Mouse (Mus musculus): ENCODE data around the gene Ube2e3. TPM values are rescaled to one million over a fixed set of nuclear protein-coding genes. Genes with fewer than 3 reads are reported as not detected.
A peak's percentile ranks its signal among the peaks of the same experiment; 100 is the strongest.

Gene Ube2e3
- 157 and 161 TPM in 2 replicates for polyA plus RNA-seq (2014; fragmentation: Nextera tagmentation; extraction: Ambion mirVana)

- 9% methylated on average over 14 of the region's 14 CpGs for WGBS
- Histone ChIP-seq H3K36me3 (ENCODE audit: control insufficient read depth, insufficient read depth, low read length) (no peaks in the 10 kb centered on the region; the same call in 1 of the 2 replicates), H3K4me3 (ENCODE audit: low read depth, low read length) (peak within 1 kb of the TSS; percentile 72), H3K4me1 (ENCODE audit: control insufficient read depth, insufficient read depth, low read length) (peaks cover 21% of the 10 kb centered on the region), H3K9me3 (ENCODE audit: control insufficient read depth, low read depth, low read length) (no peaks in the 10 kb centered on the region), H3K27me3 (ENCODE audit: control insufficient read depth, insufficient read depth, low read length) (no peaks in the 10 kb centered on the region), H3K27ac (ENCODE audit: low read length) (peak within 1 kb of the TSS; percentile 98), H3K4me2 (replicated peaks; ENCODE audit: low read depth, low read length) (peak within 1 kb of the TSS; percentile 76), H3K9ac (replicated peaks; ENCODE audit: low read depth, low read length) (peak within 1 kb of the TSS; percentile 97)
- ATAC-seq (ENCODE audit: insufficient number of reproducible peaks, insufficient read depth, low FRiP score, low read depth) = no peak; the same call in 1 of the 2 replicates
Measured at GRCm38 (mm10) chr2:78867726-78868510, at the start of gene Ube2e3. TSS of gene Ube2e3 (plus strand) at chr2:78868124.

- 93% methylated on average over 3 of the region's 3 CpGs for WGBS
- H3K27me3 ChIP-seq (ENCODE audit: control insufficient read depth, insufficient read depth, low read length) = no peaks in the 10 kb centered on the region
- no peaks in the 10 kb centered on the region for H3K36me3 ChIP-seq (ENCODE audit: control insufficient read depth, insufficient read depth, low read length)
- no peak overlapping the region for H3K9ac ChIP-seq (replicated peaks; ENCODE audit: low read depth, low read length)
- H3K27ac ChIP-seq (ENCODE audit: low read length) = no peak overlapping the region
- no peaks in the 10 kb centered on the region for H3K9me3 ChIP-seq (ENCODE audit: control insufficient read depth, low read depth, low read length)
- ATAC-seq (ENCODE audit: insufficient number of reproducible peaks, insufficient read depth, low FRiP score, low read depth) = no peak
- H3K4me3 ChIP-seq (ENCODE audit: low read depth, low read length) = no peak overlapping the region
- no peaks in the 10 kb centered on the region for H3K4me1 ChIP-seq (ENCODE audit: control insufficient read depth, insufficient read depth, low read length)
- no peak overlapping the region for H3K4me2 ChIP-seq (replicated peaks; ENCODE audit: low read depth, low read length)
Measured at GRCm38 (mm10) chr2:78829887-78830286, 38.0 kb upstream of the Ube2e3 start.

GRCm38 (mm10) chr2:78841494-78842224 lies 26.3 kb upstream of the Ube2e3 start:
- 82% methylated on average over 7 of the region's 7 CpGs for WGBS
- H3K4me3 ChIP-seq (ENCODE audit: low read depth, low read length) = no peak overlapping the region
- no peak for ATAC-seq (ENCODE audit: insufficient number of reproducible peaks, insufficient read depth, low FRiP score, low read depth)

DNA sequence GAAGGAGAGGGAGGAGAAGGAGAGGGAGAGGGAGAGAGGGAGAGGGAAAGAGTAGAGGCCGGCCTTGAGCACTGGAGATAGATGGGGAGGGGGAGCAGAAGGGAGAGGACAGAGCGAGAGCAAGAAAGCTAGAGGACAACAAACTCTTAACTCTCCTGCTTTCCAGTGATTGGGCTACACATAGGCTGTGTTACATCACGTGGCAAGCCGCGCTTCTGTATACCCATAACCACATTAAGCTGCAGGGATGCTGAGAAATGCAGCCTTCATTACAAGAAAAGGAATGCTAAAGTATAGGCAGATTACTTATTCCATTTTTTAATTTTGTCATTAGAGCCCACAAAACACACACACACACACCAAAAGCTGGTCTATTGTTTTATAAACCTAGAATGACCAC lies 23.6 kb upstream of the Ube2e3 start:
- ATAC-seq (ENCODE audit: insufficient number of reproducible peaks, insufficient read depth, low FRiP score, low read depth) = no peak
- no peaks in the 10 kb centered on the region for H3K27me3 ChIP-seq (ENCODE audit: control insufficient read depth, insufficient read depth, low read length)
- no peak overlapping the region for H3K27ac ChIP-seq (ENCODE audit: low read length)
- no peaks in the 10 kb centered on the region for H3K4me1 ChIP-seq (ENCODE audit: control insufficient read depth, insufficient read depth, low read length)
- no peak overlapping the region for H3K9ac ChIP-seq (replicated peaks; ENCODE audit: low read depth, low read length)
- H3K4me3 ChIP-seq (ENCODE audit: low read depth, low read length) = no peak overlapping the region
- H3K4me2 ChIP-seq (replicated peaks; ENCODE audit: low read depth, low read length) = no peak overlapping the region
- no peaks in the 10 kb centered on the region for H3K9me3 ChIP-seq (ENCODE audit: control insufficient read depth, low read depth, low read length)
- 89% methylated on average over 5 of the region's 5 CpGs for WGBS
- no peaks in the 10 kb centered on the region for H3K36me3 ChIP-seq (ENCODE audit: control insufficient read depth, insufficient read depth, low read length)

More at GRCm38 (mm10) chr2:78841494-78842224, 26.3 kb upstream of the Ube2e3 start:
- Histone ChIP-seq H3K9ac (replicated peaks; ENCODE audit: low read depth, low read length) (no peak overlapping the region), H3K4me2 (replicated peaks; ENCODE audit: low read depth, low read length) (no peak overlapping the region), H3K27me3 (ENCODE audit: control insufficient read depth, insufficient read depth, low read length) (no peaks in the 10 kb centered on the region), H3K27ac (ENCODE audit: low read length) (no peak overlapping the region), H3K36me3 (ENCODE audit: control insufficient read depth, insufficient read depth, low read length) (no peaks in the 10 kb centered on the region), H3K9me3 (ENCODE audit: control insufficient read depth, low read depth, low read length) (no peaks in the 10 kb centered on the region), H3K4me1 (ENCODE audit: control insufficient read depth, insufficient read depth, low read length) (no peaks in the 10 kb centered on the region)

GRCm38 (mm10) chr2:78845274-78845673 lies 22.6 kb upstream of the Ube2e3 start:
- no peak for ATAC-seq (ENCODE audit: insufficient number of reproducible peaks, insufficient read depth, low FRiP score, low read depth)
- Histone ChIP-seq H3K27me3 (ENCODE audit: control insufficient read depth, insufficient read depth, low read length) (no peaks in the 10 kb centered on the region), H3K4me2 (replicated peaks; ENCODE audit: low read depth, low read length) (no peak overlapping the region), H3K36me3 (ENCODE audit: control insufficient read depth, insufficient read depth, low read length) (no peaks in the 10 kb centered on the region), H3K9ac (replicated peaks; ENCODE audit: low read depth, low read length) (no peak overlapping the region), H3K27ac (ENCODE audit: low read length) (no peak overlapping the region), H3K4me1 (ENCODE audit: control insufficient read depth, insufficient read depth, low read length) (no peaks in the 10 kb centered on the region), H3K9me3 (ENCODE audit: control insufficient read depth, low read depth, low read length) (no peaks in the 10 kb centered on the region), H3K4me3 (ENCODE audit: low read depth, low read length) (no peak overlapping the region)
- 88% methylated on average over 12 of the region's 12 CpGs for WGBS

- H3K36me3 ChIP-seq (ENCODE audit: control insufficient read depth, insufficient read depth, low read length) = no peaks in the 10 kb centered on the region
- H3K9me3 ChIP-seq (ENCODE audit: control insufficient read depth, low read depth, low read length) = no peaks in the 10 kb centered on the region
- no peak overlapping the region for H3K27ac ChIP-seq (ENCODE audit: low read length)
- no peaks in the 10 kb centered on the region for H3K4me1 ChIP-seq (ENCODE audit: control insufficient read depth, insufficient read depth, low read length)
- WGBS = 76% methylated on average over 10 of the region's 10 CpGs
- no peaks in the 10 kb centered on the region for H3K27me3 ChIP-seq (ENCODE audit: control insufficient read depth, insufficient read depth, low read length)
- H3K4me2 ChIP-seq (replicated peaks; ENCODE audit: low read depth, low read length) = no peak overlapping the region
- no peak for ATAC-seq (ENCODE audit: insufficient number of reproducible peaks, insufficient read depth, low FRiP score, low read depth)
- H3K9ac ChIP-seq (replicated peaks; ENCODE audit: low read depth, low read length) = no peak overlapping the region
- H3K4me3 ChIP-seq (ENCODE audit: low read depth, low read length) = no peak overlapping the region
Measured at GRCm38 (mm10) chr2:78845717-78846116, 22.2 kb upstream of the Ube2e3 start.

GRCm38 (mm10) chr2:78854315-78854714 lies 13.6 kb upstream of the Ube2e3 start:
- WGBS = 75% methylated on average over 8 of the region's 8 CpGs
- ATAC-seq (ENCODE audit: insufficient number of reproducible peaks, insufficient read depth, low FRiP score, low read depth) = no peak
- Histone ChIP-seq H3K4me3 (ENCODE audit: low read depth, low read length) (no peak overlapping the region), H3K27me3 (ENCODE audit: control insufficient read depth, insufficient read depth, low read length) (no peaks in the 10 kb centered on the region), H3K9ac (replicated peaks; ENCODE audit: low read depth, low read length) (no peak overlapping the region), H3K4me2 (replicated peaks; ENCODE audit: low read depth, low read length) (no peak overlapping the region), H3K36me3 (ENCODE audit: control insufficient read depth, insufficient read depth, low read length) (no peaks in the 10 kb centered on the region), H3K4me1 (ENCODE audit: control insufficient read depth, insufficient read depth, low read length) (no peaks in the 10 kb centered on the region), H3K9me3 (ENCODE audit: control insufficient read depth, low read depth, low read length) (no peaks in the 10 kb centered on the region), H3K27ac (ENCODE audit: low read length) (no peak overlapping the region)

GRCm38 (mm10) chr2:78858628-78859027 lies 9.3 kb upstream of the Ube2e3 start:
- H3K4me1 ChIP-seq (ENCODE audit: control insufficient read depth, insufficient read depth, low read length) = no peaks in the 10 kb centered on the region
- H3K4me2 ChIP-seq (replicated peaks; ENCODE audit: low read depth, low read length) = no peak overlapping the region
- no peaks in the 10 kb centered on the region for H3K36me3 ChIP-seq (ENCODE audit: control insufficient read depth, insufficient read depth, low read length)
- no peak overlapping the region for H3K9ac ChIP-seq (replicated peaks; ENCODE audit: low read depth, low read length)
- no peaks in the 10 kb centered on the region for H3K27me3 ChIP-seq (ENCODE audit: control insufficient read depth, insufficient read depth, low read length)
- WGBS = 80% methylated on average over 6 of the region's 6 CpGs
- no peak for ATAC-seq (ENCODE audit: insufficient number of reproducible peaks, insufficient read depth, low FRiP score, low read depth)
- no peak overlapping the region for H3K27ac ChIP-seq (ENCODE audit: low read length)
- H3K4me3 ChIP-seq (ENCODE audit: low read depth, low read length) = no peak overlapping the region
- no peaks in the 10 kb centered on the region for H3K9me3 ChIP-seq (ENCODE audit: control insufficient read depth, low read depth, low read length)
